Mouse (Mus musculus) hindbrain, embryonic 13.5 days (tissue): ENCODE measurements around the gene Atp6v1c2. TPM values are rescaled to one million over a fixed set of nuclear protein-coding genes. Genes with fewer than 3 reads are reported as not detected.

Experiments used
- ATAC-seq: fragments of 200-750 bp; cut with Nextera tagmentation; 2 replicates; pipeline ENCODE4 v1.8.0; 2017; ENCODE audit warnings: moderate TSS enrichment; ENCODE audit not compliant: low FRiP score
- H3K27ac ChIP-seq: fragments of 300-500 bp; sonication (generic); 2 replicates; pipeline ENCODE4 v1.5.1; 2015; ENCODE audit warnings: inconsistent platforms, mild to moderate bottlenecking, moderate library complexity
- H3K27me3 ChIP-seq: fragments of 300-500 bp; sonication (generic); 2 replicates; pipeline ENCODE4 v1.6.1; 2015; ENCODE audit warnings: mild to moderate bottlenecking, inconsistent platforms
- H3K36me3 ChIP-seq: fragments of 300-500 bp; sonication (generic); 2 replicates; pipeline ENCODE4 v1.6.1; 2015; ENCODE audit warnings: mild to moderate bottlenecking, inconsistent platforms
- H3K4me1 ChIP-seq: fragments of 300-500 bp; sonication (generic); replicated peaks from 2 replicates; pipeline ENCODE4 v1.6.1; 2015; ENCODE audit warnings: inconsistent platforms
- H3K4me2 ChIP-seq: fragments of 300-500 bp; sonication (generic); 2 replicates; pipeline ENCODE4 v1.6.1; 2015; ENCODE audit warnings: inconsistent platforms, mild to moderate bottlenecking, moderate library complexity
- H3K4me3 ChIP-seq: fragments of 300-500 bp; sonication (generic); 2 replicates; pipeline ENCODE4 v1.5.1; 2015; ENCODE audit warnings: mild to moderate bottlenecking, inconsistent platforms
- H3K9ac ChIP-seq: fragments of 300-500 bp; sonication (generic); 2 replicates; pipeline ENCODE4 v1.6.1; 2015; ENCODE audit warnings: mild to moderate bottlenecking, inconsistent platforms
- H3K9me3 ChIP-seq: fragments of 300-500 bp; sonication (generic); 2 replicates; pipeline ENCODE4 v1.6.1; 2016; ENCODE audit warnings: inconsistent platforms
- WGBS: fragments of 180-500 bp; shearing (Covaris S2); methylation state at CpG from one replicate; pipeline ENCODE4 v1.1.7; 2015; 5-methylcytosine and 5-hydroxymethylcytosine counted together
- polyA plus RNA-seq: library from polyadenylated mRNA; unstranded; fragments of >200 nt; fragmentation: Nextera tagmentation; extraction: Ambion mirVana; gene quantifications from 2 replicates; pipeline ENCODE4 v1.2.1, GENCODE M21; 2015

Atp6v1c2 gene
- polyA plus RNA-seq, 1 experiment from 2014 or later: 0.26 TPM

DNA sequence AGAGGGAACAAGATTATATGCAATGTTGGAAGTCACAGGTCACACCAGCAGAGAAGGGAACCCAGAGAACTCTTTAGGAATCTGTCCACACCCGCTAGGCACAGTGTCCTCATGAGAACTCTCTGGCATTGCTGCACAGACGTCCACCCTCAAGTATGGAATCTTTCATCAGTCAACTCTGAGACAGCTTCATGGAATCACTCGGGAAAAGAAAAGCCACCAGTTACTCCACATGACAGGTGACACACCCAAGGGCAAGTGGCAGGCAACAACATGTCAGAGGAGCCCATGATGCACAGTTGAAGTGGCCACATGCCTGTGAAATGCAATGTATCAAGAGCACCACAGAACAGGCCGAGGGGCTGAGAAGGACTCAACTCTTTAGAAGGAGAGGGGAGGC is 11.2 kb downstream of the Atp6v1c2 start:
- Histone ChIP-seq H3K4me2 (no peak overlapping the region), H3K36me3 (no peaks in the 10 kb centered on the region)
- WGBS: 73% methylated on average over 4 of the region's 4 CpGs

GRCm38 (mm10) chr12:17316096-17316495 is 13.1 kb downstream of the Atp6v1c2 start:
- Histone ChIP-seq H3K36me3 (no peaks in the 10 kb centered on the region), H3K4me3 (no peak overlapping the region), H3K4me2 (no peak overlapping the region), H3K27ac (no peak overlapping the region), H3K9me3 (no peaks in the 10 kb centered on the region), H3K27me3 (no peaks in the 10 kb centered on the region), H3K4me1 (peaks cover 3% of the 10 kb centered on the region; the same call in 1 of the 2 replicates), H3K9ac (no peak overlapping the region)
- ATAC-seq: no peak
- WGBS: 84% methylated on average over 5 of the region's 5 CpGs

More for the DNA sequence above, 11.2 kb downstream of the Atp6v1c2 start:
- Histone ChIP-seq H3K27me3 (peaks cover 12% of the 10 kb centered on the region), H3K9ac (no peak overlapping the region), H3K27ac (no peak overlapping the region), H3K4me1 (no peaks in the 10 kb centered on the region), H3K4me3 (no peak overlapping the region), H3K9me3 (no peaks in the 10 kb centered on the region)
- no peak for ATAC-seq

DNA sequence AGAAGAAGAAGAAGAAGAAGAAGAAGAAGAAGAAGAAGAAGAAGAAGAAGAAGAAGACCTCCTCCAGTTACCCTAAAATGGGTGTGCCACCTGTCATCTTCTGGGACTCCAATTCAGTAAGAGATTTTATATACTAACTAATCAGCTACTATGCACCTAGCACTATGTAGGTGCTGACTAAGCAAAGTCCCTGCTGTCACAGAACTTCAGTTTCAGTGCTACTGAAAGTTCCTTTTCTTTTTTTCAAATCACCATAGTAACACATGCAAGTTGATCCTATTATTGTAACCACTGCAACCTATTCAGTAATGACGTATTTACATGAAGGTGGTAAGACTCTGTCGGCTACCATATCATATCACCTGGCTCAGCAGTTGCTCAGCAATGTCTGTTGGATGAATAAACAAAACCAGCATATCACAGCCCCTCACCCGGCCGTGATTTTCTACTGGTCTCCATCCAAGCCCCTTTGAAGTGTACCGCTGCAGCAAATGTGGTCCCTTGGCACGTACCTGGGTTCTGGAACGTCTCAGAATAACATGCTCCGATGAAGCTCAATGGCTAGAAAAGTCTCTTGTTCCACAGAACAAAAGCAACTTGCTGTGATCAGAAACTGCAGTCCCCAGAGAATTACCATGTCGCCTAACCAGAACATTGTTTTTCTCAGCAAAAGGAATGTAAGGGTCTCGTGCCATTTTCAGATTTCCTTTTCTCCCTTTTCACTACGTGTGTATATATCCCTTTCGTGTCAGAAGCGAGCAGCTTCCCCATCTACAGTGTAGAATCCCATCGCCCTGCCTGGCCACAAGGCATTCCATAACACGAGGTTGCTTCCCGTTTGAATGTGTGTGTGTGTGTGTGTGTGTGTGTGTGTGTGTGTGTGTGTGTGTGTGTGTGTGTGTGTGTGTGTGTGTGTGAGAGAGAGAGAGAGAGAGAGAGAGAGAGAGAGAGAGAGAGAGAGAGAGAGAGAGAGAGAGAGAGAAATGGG is 18.0 kb downstream of the Atp6v1c2 start:
- Histone ChIP-seq H3K4me2 (no peak overlapping the region), H3K36me3 (no peaks in the 10 kb centered on the region), H3K9me3 (no peaks in the 10 kb centered on the region), H3K9ac (no peak overlapping the region), H3K27ac (no peak overlapping the region), H3K4me1 (peaks cover 4% of the 10 kb centered on the region; the same call in 1 of the 2 replicates), H3K4me3 (no peak overlapping the region), H3K27me3 (no peaks in the 10 kb centered on the region)
- ATAC-seq: no peak
- WGBS: 53% methylated on average over 16 of the region's 16 CpGs

DNA sequence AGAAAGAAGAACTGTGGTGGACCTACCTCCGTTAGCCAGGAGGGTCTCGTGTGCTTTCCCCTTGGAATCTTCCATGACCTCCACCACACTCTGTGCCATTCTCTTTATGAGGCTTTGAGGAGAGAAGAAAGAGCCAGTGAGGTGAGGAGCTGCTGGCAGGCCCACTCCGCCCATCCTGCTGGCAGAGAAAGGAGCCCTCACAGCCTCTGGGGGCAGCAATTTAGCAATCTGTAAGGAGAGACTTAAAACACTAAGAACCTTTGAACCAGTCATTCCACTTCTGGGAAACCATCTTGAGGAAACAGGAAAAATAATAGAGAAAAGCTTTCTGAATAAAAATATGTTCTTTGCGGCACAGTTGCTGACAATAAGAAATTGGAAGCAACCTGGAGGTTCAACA is 20.9 kb downstream of the Atp6v1c2 start:
- 43% methylated on average over 4 of the region's 4 CpGs for WGBS
- Histone ChIP-seq H3K27ac (no peak overlapping the region), H3K4me2 (no peak overlapping the region), H3K27me3 (no peaks in the 10 kb centered on the region), H3K4me1 (peaks cover 4% of the 10 kb centered on the region; the same call in 1 of the 2 replicates), H3K9ac (no peak overlapping the region), H3K9me3 (no peaks in the 10 kb centered on the region), H3K4me3 (no peak overlapping the region), H3K36me3 (no peaks in the 10 kb centered on the region)
- no peak for ATAC-seq

DNA sequence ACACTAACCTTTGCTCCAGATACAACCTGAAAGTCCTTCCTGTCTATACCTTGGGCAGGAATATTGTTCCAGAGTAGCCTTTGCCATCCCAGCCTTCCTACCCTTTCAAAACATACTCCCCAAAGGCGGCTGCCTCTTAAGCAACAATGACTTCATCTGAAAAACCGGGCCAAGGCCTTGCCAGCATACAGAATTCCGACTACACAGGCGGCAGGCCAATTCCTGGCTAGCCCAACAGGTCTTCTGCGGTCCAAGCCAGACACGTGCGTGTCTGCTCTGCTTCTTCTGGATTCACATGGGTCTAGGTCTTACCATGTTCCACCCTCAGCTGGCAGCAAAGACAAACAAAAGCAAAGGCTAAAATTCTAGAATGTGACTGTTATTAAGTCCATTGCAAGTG is 23.7 kb downstream of the Atp6v1c2 start:
- Histone ChIP-seq H3K9me3 (no peaks in the 10 kb centered on the region), H3K27ac (no peak overlapping the region)
- ATAC-seq: no peak

DNA sequence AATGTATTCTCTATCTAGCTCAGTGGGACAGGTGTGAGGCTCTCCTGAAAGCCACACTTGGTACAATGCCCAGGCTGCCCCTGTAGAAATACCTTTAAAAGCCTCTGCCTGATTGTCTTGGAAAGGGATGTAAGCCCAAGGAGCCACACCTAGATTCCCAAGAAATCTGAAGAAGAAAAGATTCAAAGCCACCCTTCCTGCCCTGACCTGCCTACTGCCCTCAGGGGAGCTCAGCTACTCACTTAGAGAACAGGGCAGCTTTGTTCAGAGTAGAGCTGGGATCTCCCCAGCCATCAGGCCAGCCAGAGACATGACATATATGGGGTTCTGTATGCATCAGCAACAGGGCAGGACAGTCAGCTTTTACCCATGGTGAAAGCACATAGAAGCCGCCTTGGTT is 29.3 kb downstream of the Atp6v1c2 start:
- Histone ChIP-seq H3K4me1 (no peaks in the 10 kb centered on the region), H3K36me3 (no peaks in the 10 kb centered on the region), H3K27ac (no peak overlapping the region), H3K27me3 (no peaks in the 10 kb centered on the region), H3K4me2 (no peak overlapping the region), H3K9me3 (no peaks in the 10 kb centered on the region), H3K4me3 (no peak overlapping the region), H3K9ac (no peak overlapping the region)
- WGBS: 88% methylated on average over 1 of the region's 1 CpGs
- no peak for ATAC-seq

More for the DNA sequence above, 23.7 kb downstream of the Atp6v1c2 start:
- no peaks in the 10 kb centered on the region for H3K27me3 ChIP-seq
- H3K4me3 ChIP-seq: no peak overlapping the region
- H3K4me2 ChIP-seq: no peak overlapping the region
- H3K4me1 ChIP-seq: no peaks in the 10 kb centered on the region
- H3K9ac ChIP-seq: no peak overlapping the region
- no peaks in the 10 kb centered on the region for H3K36me3 ChIP-seq
- WGBS: 88% methylated on average over 7 of the region's 7 CpGs

DNA sequence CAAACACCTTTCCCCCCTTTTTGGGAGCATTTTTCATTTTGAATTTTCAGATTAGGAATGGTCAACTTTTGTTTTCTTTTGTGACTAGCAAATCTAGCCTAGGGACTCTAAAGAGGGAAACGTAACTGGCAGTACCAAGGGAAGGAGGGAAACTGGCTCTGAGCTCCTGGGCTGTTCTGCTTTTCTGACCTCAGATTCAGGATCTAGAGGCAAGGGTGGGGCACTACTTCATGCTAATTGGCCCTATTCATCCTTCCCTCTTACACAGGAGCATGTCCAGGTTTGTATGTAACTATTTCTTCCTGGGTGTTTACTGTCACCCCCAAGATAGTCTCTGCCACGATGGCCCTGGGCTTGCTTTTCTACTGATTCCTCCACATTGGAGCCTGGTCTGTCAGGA is 32.3 kb downstream of the Atp6v1c2 start:
- Histone ChIP-seq H3K36me3 (no peaks in the 10 kb centered on the region), H3K4me2 (no peak overlapping the region), H3K9ac (no peak overlapping the region), H3K9me3 (no peaks in the 10 kb centered on the region), H3K27ac (no peak overlapping the region), H3K4me1 (no peaks in the 10 kb centered on the region), H3K4me3 (no peak overlapping the region), H3K27me3 (no peaks in the 10 kb centered on the region)
- ATAC-seq: no peak
- 89% methylated on average over 2 of the region's 2 CpGs for WGBS

DNA sequence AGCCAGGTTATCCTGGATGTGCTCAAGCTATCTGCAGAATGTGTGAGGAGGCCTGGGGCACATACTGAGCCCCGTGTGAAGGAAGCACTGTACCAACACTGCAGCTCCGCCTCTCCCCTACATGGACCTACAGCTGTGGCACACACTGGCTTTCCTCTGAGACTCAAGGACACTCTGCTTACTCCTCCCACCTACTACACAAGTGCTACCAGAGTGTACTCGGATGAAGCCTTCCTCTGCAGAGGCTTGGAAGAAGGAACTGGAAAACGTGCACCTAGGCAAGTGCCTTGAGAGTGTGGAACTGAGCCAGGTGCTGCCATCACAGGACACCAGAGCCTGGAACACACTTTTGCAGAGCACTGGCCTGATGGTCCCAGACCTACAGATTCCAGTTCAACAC is 38.6 kb downstream of the Atp6v1c2 start:
- Histone ChIP-seq H3K27ac (no peak overlapping the region), H3K9me3 (no peaks in the 10 kb centered on the region), H3K4me3 (no peak overlapping the region), H3K9ac (no peak overlapping the region), H3K4me1 (no peaks in the 10 kb centered on the region), H3K4me2 (no peak overlapping the region), H3K27me3 (no peaks in the 10 kb centered on the region), H3K36me3 (peaks cover 12% of the 10 kb centered on the region)
- 72% methylated on average over 4 of the region's 4 CpGs for WGBS
- ATAC-seq: no peak

DNA sequence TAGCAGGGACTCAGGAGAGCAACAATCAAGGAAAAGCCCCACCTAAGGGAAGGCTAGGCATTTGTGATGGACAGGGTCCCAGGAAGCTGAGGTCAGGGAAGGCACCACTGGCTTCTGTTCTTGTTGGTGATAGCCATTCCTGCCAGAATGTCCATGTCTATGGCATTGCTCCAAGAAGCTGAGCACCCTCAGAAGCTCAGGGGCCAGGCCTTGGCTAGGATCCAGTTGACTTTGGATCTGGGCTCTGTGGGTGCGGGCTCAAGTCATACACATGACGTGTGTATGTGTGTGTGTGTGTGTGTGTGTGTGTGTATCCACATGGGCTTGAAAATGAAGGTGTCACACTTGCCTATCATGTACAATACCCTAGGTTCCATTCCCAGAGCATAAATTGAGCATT is 39.2 kb downstream of the Atp6v1c2 start:
- Histone ChIP-seq H3K27ac (no peak overlapping the region), H3K4me3 (no peak overlapping the region), H3K9me3 (no peaks in the 10 kb centered on the region), H3K36me3 (peaks cover 16% of the 10 kb centered on the region), H3K4me1 (no peaks in the 10 kb centered on the region), H3K9ac (no peak overlapping the region), H3K27me3 (no peaks in the 10 kb centered on the region), H3K4me2 (no peak overlapping the region)
- ATAC-seq: no peak
- 78% methylated on average over 2 of the region's 2 CpGs for WGBS

GRCm38 (mm10) chr12:17289060-17289459 is 40.1 kb downstream of the Atp6v1c2 start:
- Histone ChIP-seq H3K36me3 (peaks cover 24% of the 10 kb centered on the region), H3K4me3 (no peak overlapping the region), H3K27me3 (no peaks in the 10 kb centered on the region), H3K4me1 (no peaks in the 10 kb centered on the region), H3K9me3 (no peaks in the 10 kb centered on the region), H3K4me2 (no peak overlapping the region), H3K27ac (no peak overlapping the region), H3K9ac (no peak overlapping the region)
- no peak for ATAC-seq
- WGBS: 77% methylated on average over 2 of the region's 2 CpGs

DNA sequence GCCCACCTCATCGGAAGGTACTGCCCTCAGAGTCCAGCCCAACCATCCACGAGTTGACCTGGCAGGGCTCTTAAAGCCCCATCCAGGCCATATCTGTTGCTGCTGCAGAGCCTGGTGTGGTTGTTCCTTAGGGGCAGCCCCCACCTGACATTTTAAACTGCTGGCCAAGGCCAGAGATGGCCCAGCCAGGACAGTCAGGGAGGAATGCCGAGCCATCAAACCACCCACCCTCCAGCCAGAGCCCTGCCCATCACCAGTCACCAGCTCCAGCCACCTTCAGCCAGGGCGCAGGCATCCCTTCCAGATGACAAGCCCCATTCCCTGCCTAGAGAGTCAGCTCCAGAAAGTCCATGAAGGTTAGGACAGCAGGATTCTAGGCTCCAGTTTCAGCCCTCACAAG is 40.7 kb downstream of the Atp6v1c2 start:
- no peak overlapping the region for H3K4me2 ChIP-seq
- no peak overlapping the region for H3K27ac ChIP-seq
- no peak for ATAC-seq
- no peaks in the 10 kb centered on the region for H3K9me3 ChIP-seq
- WGBS: 84% methylated on average over 4 of the region's 4 CpGs
- no peak overlapping the region for H3K9ac ChIP-seq
- no peak overlapping the region for H3K4me3 ChIP-seq
- no peaks in the 10 kb centered on the region for H3K4me1 ChIP-seq
- H3K27me3 ChIP-seq: no peaks in the 10 kb centered on the region
- H3K36me3 ChIP-seq: peaks cover 30% of the 10 kb centered on the region

DNA sequence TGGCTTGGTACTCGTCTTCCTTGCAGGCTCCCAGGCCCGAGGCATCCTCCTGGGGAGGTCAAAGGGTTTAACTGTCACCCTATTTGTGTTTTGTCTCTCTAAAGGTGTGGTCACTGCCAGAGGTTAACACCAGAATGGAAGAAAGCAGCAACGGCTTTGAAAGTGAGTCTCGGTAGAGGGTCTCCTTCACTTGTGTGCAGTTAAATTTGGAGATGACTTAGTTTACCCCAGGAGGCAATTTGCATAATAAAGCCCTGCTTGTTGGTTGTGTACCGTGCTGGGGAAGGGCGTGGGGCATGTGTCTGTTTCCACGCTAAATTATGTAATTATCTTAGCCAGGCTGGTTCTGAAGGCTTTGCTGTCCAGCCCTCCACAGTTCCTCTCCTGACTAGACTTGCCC is 55.3 kb downstream of the Atp6v1c2 start:
- H3K4me3 ChIP-seq: no peak overlapping the region
- H3K36me3 ChIP-seq: peaks cover 87% of the 10 kb centered on the region
- no peak overlapping the region for H3K9ac ChIP-seq
- no peak for ATAC-seq
- H3K27ac ChIP-seq: no peak overlapping the region
- H3K4me2 ChIP-seq: no peak overlapping the region
- no peaks in the 10 kb centered on the region for H3K9me3 ChIP-seq
- H3K27me3 ChIP-seq: no peaks in the 10 kb centered on the region
- WGBS: 61% methylated on average over 7 of the region's 7 CpGs
- H3K4me1 ChIP-seq: peaks cover 39% of the 10 kb centered on the region

GRCm38 (mm10) chr12:17271272-17271671 is 57.9 kb downstream of the Atp6v1c2 start:
- peaks cover 66% of the 10 kb centered on the region for H3K36me3 ChIP-seq
- peaks cover 59% of the 10 kb centered on the region for H3K4me1 ChIP-seq
- H3K4me3 ChIP-seq: no peak overlapping the region

More at GRCm38 (mm10) chr12:17271272-17271671, 57.9 kb downstream of the Atp6v1c2 start:
- H3K27me3 ChIP-seq: no peaks in the 10 kb centered on the region
- no peak overlapping the region for H3K4me2 ChIP-seq
- no peak for ATAC-seq
- H3K9me3 ChIP-seq: no peaks in the 10 kb centered on the region
- WGBS: 65% methylated on average over 1 of the region's 1 CpGs
- H3K27ac ChIP-seq: no peak overlapping the region
- 0 out of 2 replicates have a peak overlapping the region, but pooled peaks have one; percentile 8 for H3K9ac ChIP-seq
